Mouse (Mus musculus) forebrain, embryonic 16.5 days (tissue): ENCODE data around the gene Clns1a. TPM values are rescaled to one million over a fixed set of nuclear protein-coding genes. Genes with fewer than 3 reads are reported as not detected.

Experiments used
- ATAC-seq: fragments of 200-750 bp; cut with Nextera tagmentation; 2 replicates; pipeline ENCODE4 v1.8.0; 2017; ENCODE audit warnings: mild to moderate bottlenecking, moderate library complexity
- H3K27ac ChIP-seq: fragments of 300-500 bp; sonication (generic); 2 replicates; pipeline ENCODE4 v1.5.1; 2014; ENCODE audit warnings: low read length, control low read depth
- H3K27me3 ChIP-seq: fragments of 300-500 bp; sonication (generic); replicated peaks from 2 replicates; pipeline ENCODE4 v1.6.1; 2014; ENCODE audit warnings: low read length; ENCODE audit not compliant: control insufficient read depth, insufficient read depth
- H3K36me3 ChIP-seq: fragments of 300-500 bp; sonication (generic); 2 replicates; pipeline ENCODE4 v1.6.1; 2014; ENCODE audit not compliant: control insufficient read depth, insufficient read depth
- H3K4me1 ChIP-seq: fragments of 300-500 bp; sonication (generic); replicated peaks from 2 replicates; pipeline ENCODE4 v1.6.1; 2014; ENCODE audit warnings: low read length; ENCODE audit not compliant: control insufficient read depth, insufficient read depth
- H3K4me2 ChIP-seq: fragments of 300-500 bp; sonication (generic); 2 replicates; pipeline ENCODE4 v1.6.1; 2014; ENCODE audit warnings: mild to moderate bottlenecking, low read length, control low read depth
- H3K4me3 ChIP-seq: fragments of 300-500 bp; sonication (generic); replicated peaks from 2 replicates; pipeline ENCODE4 v1.5.1; 2014; ENCODE audit warnings: mild to moderate bottlenecking, low read length, control low read depth
- H3K9ac ChIP-seq: fragments of 300-500 bp; sonication (generic); replicated peaks from 2 replicates; pipeline ENCODE4 v1.6.1; 2014; ENCODE audit warnings: low read depth, low read length, control low read depth
- H3K9me3 ChIP-seq: fragments of 300-500 bp; sonication (generic); 2 replicates; pipeline ENCODE4 v1.6.1; 2016; ENCODE audit warnings: low read length; ENCODE audit not compliant: control insufficient read depth
- WGBS: fragments of 180-500 bp; shearing (Covaris S2); extraction: QIAGEN DNeasy Blood & Tissue Kit; methylation state at CpG from one replicate; pipeline ENCODE4 v1.1.7; 2014; 5-methylcytosine and 5-hydroxymethylcytosine counted together
- polyA plus RNA-seq: library from polyadenylated mRNA; unstranded; fragments of >200 nt; fragmentation: Nextera tagmentation; extraction: Ambion mirVana; gene quantifications from 2 replicates; pipeline ENCODE4 v1.2.1, GENCODE M21; 2015

The Clns1a gene
- polyA plus RNA-seq, 1 experiment from 2014 or later = 213 TPM

GRCm38 (mm10) chr7:97722278-97722918, 26.0 kb downstream of the Clns1a start:
- 72% methylated on average over 7 of the region's 7 CpGs for WGBS
- Histone ChIP-seq H3K4me3 (no peak overlapping the region), H3K27ac (peak overlapping the region; percentile 53), H3K9me3 (no peaks in the 10 kb centered on the region), H3K9ac (no peak overlapping the region), H3K4me1 (peaks cover 11% of the 10 kb centered on the region; the same call in 1 of the 2 replicates), H3K4me2 (no peak overlapping the region), H3K27me3 (no peaks in the 10 kb centered on the region), H3K36me3 (peaks cover 11% of the 10 kb centered on the region; the same call in 1 of the 2 replicates)
- peak; percentile 87 for ATAC-seq

GRCm38 (mm10) chr7:97723646-97724538, 27.5 kb downstream of the Clns1a start:
- Histone ChIP-seq H3K27me3 (no peaks in the 10 kb centered on the region), H3K4me3 (no peak overlapping the region), H3K27ac (no peak overlapping the region), H3K4me1 (peaks cover 14% of the 10 kb centered on the region; the same call in 1 of the 2 replicates), H3K4me2 (no peak overlapping the region), H3K9ac (no peak overlapping the region), H3K9me3 (no peaks in the 10 kb centered on the region), H3K36me3 (peaks cover 6% of the 10 kb centered on the region; the same call in 1 of the 2 replicates)
- 83% methylated on average over 11 of the region's 11 CpGs for WGBS
- no peak for ATAC-seq

GRCm38 (mm10) chr7:97725401-97725800, 29.0 kb downstream of the Clns1a start:
- H3K4me3 ChIP-seq = no peak overlapping the region
- WGBS = 97% methylated on average over 6 of the region's 6 CpGs
- no peak overlapping the region for H3K27ac ChIP-seq
- peaks cover 17% of the 10 kb centered on the region; the same call in 1 of the 2 replicates for H3K4me1 ChIP-seq
- H3K36me3 ChIP-seq = no peaks in the 10 kb centered on the region
- no peaks in the 10 kb centered on the region for H3K9me3 ChIP-seq
- no peak overlapping the region for H3K4me2 ChIP-seq
- H3K9ac ChIP-seq = no peak overlapping the region
- no peaks in the 10 kb centered on the region for H3K27me3 ChIP-seq
- no peak for ATAC-seq

- H3K4me1 ChIP-seq = peaks cover 17% of the 10 kb centered on the region; the same call in 1 of the 2 replicates
- H3K4me3 ChIP-seq = no peak overlapping the region
- H3K4me2 ChIP-seq = no peak overlapping the region
- ATAC-seq = no peak
- no peak overlapping the region for H3K27ac ChIP-seq
- H3K36me3 ChIP-seq = no peaks in the 10 kb centered on the region
- 75% methylated on average over 7 of the region's 7 CpGs for WGBS
- no peaks in the 10 kb centered on the region for H3K27me3 ChIP-seq
- H3K9me3 ChIP-seq = no peaks in the 10 kb centered on the region
- no peak overlapping the region for H3K9ac ChIP-seq
Measured at GRCm38 (mm10) chr7:97726080-97726479, 29.6 kb downstream of the Clns1a start.

- no peaks in the 10 kb centered on the region for H3K27me3 ChIP-seq
- no peak overlapping the region for H3K27ac ChIP-seq
- no peaks in the 10 kb centered on the region for H3K9me3 ChIP-seq
- ATAC-seq = no peak
- no peak overlapping the region for H3K9ac ChIP-seq
- no peak overlapping the region for H3K4me3 ChIP-seq
- no peak overlapping the region for H3K4me2 ChIP-seq
- WGBS = 72% methylated on average over 7 of the region's 7 CpGs
- no peaks in the 10 kb centered on the region for H3K36me3 ChIP-seq
- peaks cover 17% of the 10 kb centered on the region; the same call in 1 of the 2 replicates for H3K4me1 ChIP-seq
Measured at GRCm38 (mm10) chr7:97726778-97727177, 30.3 kb downstream of the Clns1a start.

- Histone ChIP-seq H3K4me1 (peaks cover 6% of the 10 kb centered on the region; the same call in 1 of the 2 replicates), H3K36me3 (no peaks in the 10 kb centered on the region), H3K9ac (no peak overlapping the region), H3K27ac (no peak overlapping the region), H3K9me3 (no peaks in the 10 kb centered on the region), H3K27me3 (no peaks in the 10 kb centered on the region), H3K4me2 (no peak overlapping the region), H3K4me3 (no peak overlapping the region)
- WGBS = 27% methylated on average over 14 of the region's 14 CpGs
- ATAC-seq = 0 out of 2 replicates have a peak, but pooled peaks have one; percentile 17
Measured at GRCm38 (mm10) chr7:97728666-97729614, 32.5 kb downstream of the Clns1a start.

GRCm38 (mm10) chr7:97730427-97730826, 34.0 kb downstream of the Clns1a start:
- Histone ChIP-seq H3K36me3 (no peaks in the 10 kb centered on the region), H3K27me3 (no peaks in the 10 kb centered on the region), H3K4me1 (peaks cover 6% of the 10 kb centered on the region; the same call in 1 of the 2 replicates), H3K4me3 (no peak overlapping the region), H3K9ac (no peak overlapping the region), H3K27ac (no peak overlapping the region), H3K9me3 (no peaks in the 10 kb centered on the region), H3K4me2 (no peak overlapping the region)
- ATAC-seq = no peak
- 34% methylated on average over 3 of the region's 3 CpGs for WGBS

GRCm38 (mm10) chr7:97733606-97734005, 37.2 kb downstream of the Clns1a start:
- Histone ChIP-seq H3K27ac (no peak overlapping the region), H3K4me1 (peaks cover 17% of the 10 kb centered on the region), H3K9me3 (no peaks in the 10 kb centered on the region), H3K9ac (no peak overlapping the region), H3K36me3 (no peaks in the 10 kb centered on the region), H3K4me3 (no peak overlapping the region), H3K4me2 (no peak overlapping the region), H3K27me3 (peaks cover 2% of the 10 kb centered on the region)
- 88% methylated on average over 5 of the region's 5 CpGs for WGBS
- ATAC-seq = no peak
